Mouse (Mus musculus) activated CD4-positive, CD25-positive, alpha-beta regulatory T cell, adult 4 months (primary cell): ENCODE data around the gene Crx. TPM values are rescaled to one million over a fixed set of nuclear protein-coding genes. Genes with fewer than 3 reads are reported as not detected.
"Not testable (repeated sequence)": the region's sequence is repeated elsewhere in the genome, so short reads cannot be mapped to it uniquely, and the experiment has no call there.

Experiments used
- ATAC-seq: one replicate; pipeline ENCODE4 v1.8.0; 2017
- polyA plus RNA-seq, 2 experiments: library from polyadenylated mRNA; unstranded; fragments of 100-300 nt; shearing (Covaris generic); gene quantifications; one replicate each; pipeline ENCODE4 v1.2.1; 2017

Gene Crx
- not detected for polyA plus RNA-seq

DNA sequence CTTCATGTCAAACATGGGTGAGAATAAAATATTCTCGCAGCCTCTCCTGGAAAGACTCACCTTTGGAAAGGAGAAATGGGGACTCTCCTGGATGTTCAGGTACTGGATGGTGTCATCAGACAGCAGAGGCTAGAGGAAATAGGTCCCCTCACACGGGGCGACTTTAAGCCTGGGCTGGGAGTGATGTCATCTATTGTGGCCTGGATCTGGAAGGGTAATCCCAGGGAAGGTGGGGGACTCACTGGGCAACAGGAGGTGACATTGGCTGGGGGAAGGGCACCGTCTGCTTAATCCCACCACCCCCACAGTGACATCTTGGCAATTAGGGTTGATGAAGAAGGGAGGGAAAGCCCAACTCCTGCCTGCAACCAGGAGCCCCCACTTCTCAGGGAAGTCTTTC lies at the start of gene Crx:
TSS of gene Crx (minus strand) at position 213 of the 400 bp plus-strand sequence.
- no peak for ATAC-seq

- ATAC-seq: peak; percentile 90
Measured at GRCm38 (mm10) chr7:15922220-15922773, 42.5 kb upstream of the Crx start, which contains the start of gene Selenow. Gene Selenow, minus strand, starts transcription at chr7:15922402.

GRCm38 (mm10) chr7:15921796-15922195 lies 42.0 kb upstream of the Crx start:
- ATAC-seq: peak; percentile 72

DNA sequence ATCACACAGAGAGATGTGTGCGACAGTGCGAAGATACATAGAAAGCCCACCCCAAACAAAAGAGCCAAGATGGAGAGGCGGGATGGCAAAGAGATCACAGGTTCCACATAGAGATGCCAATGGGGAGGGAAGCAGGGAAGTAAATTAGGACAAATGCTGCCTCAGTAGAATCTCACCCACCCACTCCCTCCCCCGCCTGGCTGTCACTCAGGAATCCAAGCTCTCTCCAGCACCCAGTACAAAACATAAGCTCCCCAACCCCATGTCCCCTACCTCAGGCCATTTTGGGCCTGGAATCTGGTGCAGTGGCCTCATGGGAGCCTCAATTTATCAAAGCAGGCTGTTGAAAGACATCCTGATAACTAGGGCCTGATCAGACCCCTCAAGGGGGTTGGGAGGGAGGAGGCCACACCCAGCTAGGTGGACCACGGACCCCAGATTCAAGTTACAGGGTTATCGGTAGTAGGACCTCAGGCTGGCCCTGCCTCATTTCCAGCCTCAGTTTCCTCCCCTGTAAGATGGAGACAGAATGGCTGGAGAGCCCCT lies 41.0 kb upstream of the Crx start:
- ATAC-seq: no peak

DNA sequence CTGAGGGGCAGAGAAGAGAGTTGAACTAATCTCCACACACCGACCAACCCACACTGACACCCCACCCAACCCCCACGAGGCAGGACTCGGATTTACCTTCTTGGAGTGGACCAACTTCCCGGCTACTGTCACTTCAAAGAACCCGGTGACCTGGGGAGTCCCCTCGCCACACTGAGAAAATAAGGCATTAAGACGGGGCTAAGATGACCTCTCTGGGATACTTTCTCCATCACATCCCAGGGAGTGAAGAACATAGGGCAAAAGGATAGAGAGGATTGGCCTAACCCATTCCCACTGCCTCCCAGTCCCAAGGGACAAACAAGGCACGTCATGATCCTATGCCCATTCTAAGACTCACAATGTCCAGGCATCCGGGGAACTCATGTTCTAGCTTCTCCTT lies 40.2 kb upstream of the Crx start:
- ATAC-seq: no peak

DNA sequence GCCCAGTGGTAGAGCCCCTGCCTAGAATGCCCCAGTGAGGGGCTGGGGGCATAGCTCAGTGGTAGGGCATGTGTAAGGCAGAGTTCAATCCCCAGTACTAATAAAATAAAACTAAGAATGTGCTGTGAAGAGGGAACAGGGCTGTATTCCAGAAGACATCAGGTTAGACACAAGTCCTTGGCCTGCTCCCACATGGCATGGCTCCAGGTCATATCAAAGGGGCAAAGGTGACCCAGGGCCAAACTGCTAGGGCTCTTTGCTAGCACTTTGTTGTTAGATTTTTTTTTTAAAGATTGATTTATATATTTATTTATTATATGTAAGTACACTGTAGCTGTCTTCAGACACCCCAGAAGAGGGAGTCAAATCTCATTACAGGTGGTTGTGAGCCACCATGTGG lies 38.6 kb upstream of the Crx start:
- ATAC-seq: no peak

GRCm38 (mm10) chr7:15916996-15917395 lies 37.2 kb upstream of the Crx start:
- ATAC-seq: no peak

- ATAC-seq: no peak
Measured at GRCm38 (mm10) chr7:15916134-15916723, 36.5 kb upstream of the Crx start.

GRCm38 (mm10) chr7:15915695-15916094 lies 35.9 kb upstream of the Crx start:
- ATAC-seq: not testable (repeated sequence)

DNA sequence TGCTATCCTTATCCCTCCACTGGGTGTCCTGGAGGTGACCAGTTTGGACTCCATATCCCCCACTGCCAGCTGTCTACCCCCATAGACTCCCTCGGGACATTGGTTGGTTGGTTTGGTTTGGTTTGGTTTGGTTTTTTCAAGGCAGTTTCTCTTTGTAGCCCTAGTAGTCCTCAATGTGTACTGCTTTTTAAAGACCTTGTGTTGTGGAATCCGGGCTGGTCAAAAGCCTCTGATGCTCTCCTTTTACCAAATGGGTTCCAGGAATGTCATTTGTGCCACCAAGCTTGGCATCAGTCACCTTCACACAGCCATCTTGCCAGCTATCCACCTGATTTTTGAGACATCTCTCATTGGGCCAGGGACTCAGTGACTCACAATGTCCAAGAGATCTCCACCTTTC lies 35.0 kb upstream of the Crx start:
- no peak for ATAC-seq

GRCm38 (mm10) chr7:15914252-15914651 lies 34.5 kb upstream of the Crx start:
- ATAC-seq: no peak

DNA sequence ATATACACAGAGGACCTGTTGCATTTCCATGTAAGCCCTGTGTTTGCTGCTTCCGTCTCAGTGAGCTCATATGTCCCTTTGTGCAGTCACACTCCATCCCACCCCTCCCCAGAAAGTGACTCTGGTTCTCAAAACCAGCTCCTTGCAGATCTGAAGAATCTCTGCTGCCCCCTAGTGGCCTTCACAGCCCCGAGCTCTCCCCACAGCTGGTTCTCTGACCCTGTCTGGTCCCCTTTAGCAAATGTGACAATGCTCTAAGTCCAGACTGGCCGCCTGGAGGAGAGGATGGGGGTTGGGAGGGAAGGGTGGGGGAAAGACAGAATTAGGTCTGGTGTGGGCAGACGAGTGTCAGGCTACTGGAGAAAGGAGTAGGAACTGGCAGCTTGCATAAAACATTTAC lies 32.4 kb upstream of the Crx start:
- ATAC-seq: no peak

DNA sequence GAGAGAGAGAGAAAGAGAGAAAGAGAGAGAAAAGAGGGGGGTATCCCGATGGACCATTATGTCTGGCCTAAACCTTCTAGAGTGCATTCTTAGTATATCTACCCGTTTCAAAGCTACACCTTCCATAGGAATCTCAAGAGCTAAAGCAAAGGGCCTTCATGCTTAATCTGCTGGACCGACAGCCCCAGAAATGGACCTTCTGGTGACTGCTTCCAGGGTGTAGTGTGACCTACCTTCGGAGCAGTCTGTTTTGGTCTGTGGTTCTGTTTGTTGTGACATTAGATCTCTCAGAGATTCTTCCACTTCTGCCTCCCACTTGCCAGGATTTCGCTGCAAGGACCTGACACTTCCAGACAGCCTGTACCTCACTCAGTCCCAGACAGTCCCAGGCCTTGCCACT lies 30.8 kb upstream of the Crx start:
- ATAC-seq: no peak

DNA sequence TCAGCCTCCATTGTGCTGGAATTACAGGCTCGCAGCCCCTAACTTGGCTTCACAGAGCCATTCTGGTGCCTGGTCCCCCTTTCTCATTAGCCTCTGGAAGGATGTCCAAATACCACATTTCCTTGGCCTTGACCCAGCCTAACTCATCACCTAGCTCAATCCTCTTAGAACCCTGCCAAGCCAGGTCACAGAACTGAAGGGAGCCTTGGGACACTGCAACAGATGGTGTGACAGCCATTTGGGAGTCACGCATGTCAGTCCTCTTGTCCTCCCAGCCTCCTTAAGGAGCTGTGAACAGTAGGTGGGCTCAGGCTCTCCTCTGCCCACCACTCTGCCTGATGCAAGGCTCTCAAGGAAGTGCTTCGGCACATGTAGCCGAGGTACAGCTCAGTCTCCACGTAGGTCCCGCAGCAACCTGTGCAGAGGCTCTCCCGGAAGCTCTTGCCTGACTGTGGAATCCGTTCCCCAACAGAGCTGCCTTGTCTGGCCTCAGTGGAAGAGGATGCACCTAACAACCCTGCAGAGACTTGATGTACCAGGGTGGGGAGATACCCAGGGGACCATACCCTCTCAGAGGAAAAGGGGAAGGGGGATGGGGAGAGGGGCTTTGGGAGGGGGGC lies 28.3 kb upstream of the Crx start:
- no peak for ATAC-seq

GRCm38 (mm10) chr7:15906602-15907001 lies 26.8 kb upstream of the Crx start:
- no peak for ATAC-seq

DNA sequence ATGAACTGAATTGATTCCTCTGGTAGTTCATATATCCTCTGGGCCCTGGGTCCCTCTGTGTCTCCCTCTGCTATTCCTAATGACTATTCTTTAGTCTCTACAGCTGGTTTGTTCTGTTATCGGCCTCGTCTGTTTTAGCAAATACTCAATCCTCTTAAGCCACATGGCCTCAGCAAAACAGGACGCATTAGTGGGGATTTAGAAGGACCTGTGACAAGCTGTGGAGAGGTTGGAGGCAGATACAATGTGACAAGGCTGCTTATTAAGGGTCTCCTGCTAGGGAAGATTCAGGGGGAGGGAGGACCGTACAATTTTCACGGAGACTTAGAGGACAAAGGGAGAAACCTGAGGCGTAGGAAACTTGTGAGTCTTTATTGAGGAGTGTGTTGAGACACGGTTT lies 26.1 kb upstream of the Crx start:
- ATAC-seq: no peak

- no peak for ATAC-seq
Measured at GRCm38 (mm10) chr7:15901366-15902048, 21.7 kb upstream of the Crx start.

DNA sequence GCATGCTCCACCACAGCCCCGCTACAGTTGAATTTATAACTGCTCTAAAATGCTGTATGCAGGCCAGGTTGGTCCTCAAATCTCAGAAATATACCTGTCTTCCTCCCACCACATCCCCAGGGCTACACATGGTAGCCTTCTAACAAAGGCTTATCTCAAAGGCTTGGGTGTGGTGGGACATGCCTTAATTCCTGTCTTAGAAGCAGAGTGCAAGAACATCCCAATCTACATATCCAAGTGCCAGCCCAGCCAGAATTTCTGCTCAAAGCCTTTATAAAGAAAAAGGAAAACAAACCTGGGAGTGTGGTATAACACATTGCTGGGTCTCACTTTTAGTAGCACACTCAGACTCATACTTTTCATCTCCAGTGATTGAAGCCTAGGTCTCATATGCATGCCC lies 14.5 kb upstream of the Crx start:
- no peak for ATAC-seq

DNA sequence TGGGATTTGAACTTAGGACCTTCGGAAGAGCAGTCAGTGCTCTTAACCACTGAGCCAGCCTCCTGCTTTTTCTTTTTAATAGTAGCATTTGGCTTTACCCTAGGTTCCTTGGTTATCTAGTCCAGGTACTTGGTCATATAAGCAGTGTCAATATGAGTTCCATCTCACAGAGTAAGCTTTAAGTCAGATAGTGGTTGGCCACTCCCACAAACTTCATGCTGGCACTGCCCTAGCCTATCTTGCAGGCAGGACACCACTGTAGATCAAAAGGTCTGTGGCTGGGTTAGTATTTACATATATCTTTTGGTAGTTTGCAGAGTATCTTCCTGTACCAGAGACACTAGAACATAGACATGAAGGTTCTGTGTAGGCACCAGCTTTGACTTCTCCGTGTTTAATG lies 4.4 kb upstream of the Crx start:
- ATAC-seq: no peak

DNA sequence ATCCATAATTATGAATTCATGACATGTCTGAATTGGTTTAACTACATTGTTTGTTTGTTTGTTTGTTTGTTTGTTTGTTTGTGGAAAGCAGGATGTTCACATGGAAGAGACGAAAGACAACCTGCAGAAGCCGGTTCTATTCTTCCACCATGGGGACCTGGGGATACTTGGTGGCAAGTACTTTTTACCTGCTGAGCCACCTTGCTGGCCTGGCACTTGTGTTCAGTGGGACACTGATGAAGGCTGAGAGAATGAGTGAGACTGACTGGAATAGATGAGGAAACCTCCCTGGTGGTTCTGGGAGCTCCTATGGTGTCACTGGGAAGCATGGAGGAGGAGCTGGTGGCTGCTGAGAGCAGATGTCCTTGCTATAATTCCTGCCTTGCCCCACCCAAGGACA lies 2.5 kb upstream of the Crx start, which contains the start of gene Crxos:
TSS of gene Crxos (plus strand) at position 301 of the 400 bp plus-strand sequence.
- no peak for ATAC-seq

DNA sequence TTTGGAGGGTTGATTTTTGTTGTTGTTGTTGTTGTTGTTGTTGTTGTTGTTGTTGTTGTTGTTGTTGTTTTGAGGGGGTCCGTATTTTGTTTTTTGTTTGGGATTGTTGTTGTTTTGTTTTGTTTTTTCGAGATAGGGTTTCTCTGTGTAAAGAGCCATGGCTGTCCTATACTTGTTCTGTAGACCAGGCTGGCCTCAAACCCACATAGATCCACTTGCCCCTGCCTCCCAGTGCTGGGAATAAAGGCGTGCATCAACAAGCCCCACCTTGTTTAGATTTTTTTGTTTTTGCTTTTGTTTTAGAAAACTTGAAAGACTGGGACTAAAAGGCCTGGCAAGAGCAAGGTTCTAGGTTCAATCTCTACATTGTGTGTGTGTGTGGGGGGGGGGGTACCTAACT lies 2.1 kb upstream of the Crx start:
- no peak for ATAC-seq

- no peak for ATAC-seq
Measured at GRCm38 (mm10) chr7:15881388-15881787, 1.6 kb upstream of the Crx start.

DNA sequence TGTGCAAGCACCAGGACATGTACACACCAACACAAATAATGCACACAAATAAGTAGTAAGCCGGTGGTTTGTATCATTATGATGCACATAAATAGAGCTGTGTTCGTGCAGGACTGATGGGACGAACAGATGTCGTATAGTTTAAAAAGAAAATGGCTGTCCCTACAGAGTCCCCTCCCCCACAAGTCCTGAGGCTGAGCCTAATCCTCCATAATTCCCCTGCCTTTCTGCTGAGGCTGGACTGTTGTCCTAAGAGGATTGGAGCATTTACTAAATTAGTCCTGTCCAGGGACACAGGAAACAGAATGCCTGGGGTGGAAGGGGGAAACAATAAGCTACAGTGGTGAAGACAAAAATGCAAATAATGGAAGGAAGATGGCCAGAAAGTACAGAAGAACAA lies 15.7 kb downstream of the Crx start:
- ATAC-seq: no peak

GRCm38 (mm10) chr7:15859657-15860056 lies 20.1 kb downstream of the Crx start:
- no peak for ATAC-seq
